Mouse (Mus musculus) spleen, adult 2 months (tissue): Measurements from ENCODE around the gene Abcc8. TPM values are rescaled to one million over a fixed set of nuclear protein-coding genes. Genes with fewer than 3 reads are reported as not detected.

ENCODE experiments used
- DNase-seq, 2 experiments: peaks; one replicate each; pipeline versions ENCODE4 v3.0.0 to v3.0.0-alpha.2; 2012 to 2021; ENCODE audit warnings: low spot score in 2 of 2, low read depth in 1 of 2
- H3K27ac ChIP-seq: fragments of 200-500 bp; 2 replicates; pipeline ENCODE4 v1.5.1; 2012; ENCODE audit warnings: low read length, inconsistent platforms; ENCODE audit not compliant: insufficient read depth
- H3K27me3 ChIP-seq: fragments of 200-500 bp; 2 replicates; pipeline ENCODE4 v1.6.1; 2012; ENCODE audit warnings: mild to moderate bottlenecking, moderate library complexity, low read length, inconsistent platforms; ENCODE audit not compliant: control insufficient read depth, insufficient read depth
- H3K36me3 ChIP-seq: fragments of 200-500 bp; 2 replicates; pipeline ENCODE4 v1.6.1; 2012; ENCODE audit warnings: mild to moderate bottlenecking, low read length, inconsistent platforms; ENCODE audit not compliant: control insufficient read depth, insufficient read depth
- H3K4me1 ChIP-seq: fragments of 200-500 bp; 2 replicates; pipeline ENCODE4 v1.6.1; 2011; ENCODE audit warnings: inconsistent platforms; ENCODE audit not compliant: control insufficient read depth, insufficient read depth, insufficient read length
- H3K4me3 ChIP-seq: fragments of 200-500 bp; 2 replicates; pipeline ENCODE4 v1.5.1; 2011; ENCODE audit warnings: mild to moderate bottlenecking, inconsistent platforms; ENCODE audit not compliant: insufficient read depth, insufficient read length; ENCODE audit errors: extremely low read depth
- CTCF ChIP-seq: fragments of 200-500 bp; IDR thresholded peaks from 2 replicates; pipeline ENCODE4 v1.5.1; 2011; ENCODE audit warnings: mild to moderate bottlenecking, inconsistent platforms; ENCODE audit not compliant: insufficient read depth, insufficient read length, insufficient replicate concordance; ENCODE audit errors: extremely low read depth
- POLR2A ChIP-seq: fragments of 200-500 bp; IDR thresholded peaks from 2 replicates; pipeline ENCODE4 v1.6.1; 2011; ENCODE audit warnings: low read depth, low read length, inconsistent platforms
- WGBS: fragments of 180-500 bp; shearing (Covaris S2); methylation state at CpG from one replicate; pipeline ENCODE4 v1.1.7; 2018; 5-methylcytosine and 5-hydroxymethylcytosine counted together
- polyA plus RNA-seq: library from polyadenylated mRNA; depleted of rRNA; stranded (reverse); fragments of >200 nt; gene quantifications from 2 replicates; pipeline ENCODE4 v1.2.3, GENCODE M21; 2012

Abcc8 gene
- polyA plus RNA-seq, 1 experiment = 0.08 TPM

- no peaks in the 10 kb centered on the region for H3K27me3 ChIP-seq
Observed at GRCm38 (mm10) chr7:46113435-46113834, 66.4 kb downstream of the Abcc8 start.

GRCm38 (mm10) chr7:46111938-46112337 is 67.9 kb downstream of the Abcc8 start:
- DNase-seq = no peak
- no peak overlapping the region for H3K4me3 ChIP-seq
- WGBS = 49% methylated on average over 6 of the region's 6 CpGs
- no peaks in the 10 kb centered on the region for H3K4me1 ChIP-seq
- no peak overlapping the region for H3K27ac ChIP-seq
- no peaks in the 10 kb centered on the region for H3K27me3 ChIP-seq
- TF ChIP-seq POLR2A (no peak), CTCF (no peak)
- H3K36me3 ChIP-seq = no peaks in the 10 kb centered on the region

More at GRCm38 (mm10) chr7:46113435-46113834, 66.4 kb downstream of the Abcc8 start:
- TF ChIP-seq CTCF = no peak
- TF ChIP-seq POLR2A = no peak
- no peaks in the 10 kb centered on the region for H3K36me3 ChIP-seq
- H3K27ac ChIP-seq = no peak overlapping the region
- 78% methylated on average over 3 of the region's 3 CpGs for WGBS
- no peak for DNase-seq
- no peaks in the 10 kb centered on the region for H3K4me1 ChIP-seq
- H3K4me3 ChIP-seq = no peak overlapping the region

DNA sequence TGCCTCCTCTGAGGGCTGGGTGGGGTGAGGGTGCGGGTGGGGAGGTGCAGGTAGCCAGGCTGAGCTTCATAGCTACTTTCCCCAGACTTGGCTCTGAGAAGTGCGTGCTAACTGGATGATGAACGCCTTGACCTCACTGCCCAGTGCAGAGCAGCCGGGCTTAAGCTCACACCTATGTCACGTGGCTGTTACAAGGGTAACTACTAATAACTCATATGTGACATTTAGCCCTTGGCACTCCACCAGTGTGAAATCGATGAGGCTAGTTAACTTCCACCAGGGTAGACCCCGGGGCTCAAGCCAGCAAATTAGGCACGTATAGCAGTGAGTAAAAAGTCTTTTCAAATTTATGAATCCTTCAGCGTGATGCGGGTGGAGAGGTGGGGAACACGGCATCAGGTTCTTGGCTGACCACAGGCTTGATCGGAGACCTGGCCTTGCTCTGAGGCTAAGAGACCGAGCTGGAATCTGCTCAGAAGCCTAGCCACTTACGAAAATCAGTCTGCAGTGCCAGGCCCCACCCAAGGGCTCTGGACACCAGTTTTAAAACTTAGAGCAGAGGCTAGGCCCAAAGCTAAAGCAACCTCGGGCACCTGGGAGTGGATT is 68.5 kb downstream of the Abcc8 start:
- TF ChIP-seq CTCF (no peak), POLR2A (no peak)
- no peaks in the 10 kb centered on the region for H3K4me1 ChIP-seq
- no peak overlapping the region for H3K4me3 ChIP-seq
- DNase-seq = no peak
- WGBS = 88% methylated on average over 15 of the region's 15 CpGs
- H3K27me3 ChIP-seq = no peaks in the 10 kb centered on the region
- no peaks in the 10 kb centered on the region for H3K36me3 ChIP-seq
- no peak overlapping the region for H3K27ac ChIP-seq

DNA sequence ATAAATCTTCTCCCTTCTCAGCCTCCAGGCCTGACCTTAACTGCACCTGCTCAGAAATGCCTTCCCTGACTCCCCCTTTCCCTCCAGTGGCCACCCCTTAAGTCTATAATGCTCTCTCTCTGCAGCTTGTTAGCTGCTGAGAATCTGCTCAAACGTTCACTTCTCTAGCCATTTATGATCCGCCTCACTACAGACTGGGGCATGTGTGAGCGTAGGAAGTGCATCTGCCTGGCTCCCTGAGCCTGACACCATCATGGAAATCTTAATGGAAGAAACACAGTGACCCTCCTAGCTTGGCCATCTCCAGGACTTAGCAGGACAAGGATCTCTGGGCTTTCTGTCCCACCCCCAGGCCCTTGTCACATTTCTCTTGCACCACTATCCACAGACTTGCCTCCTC is 69.8 kb downstream of the Abcc8 start:
- TF ChIP-seq POLR2A (no peak), CTCF (no peak)
- Histone ChIP-seq H3K36me3 (no peaks in the 10 kb centered on the region), H3K4me1 (no peaks in the 10 kb centered on the region), H3K27ac (no peak overlapping the region), H3K27me3 (no peaks in the 10 kb centered on the region), H3K4me3 (no peak overlapping the region)
- DNase-seq = no peak
- 85% methylated on average over 3 of the region's 3 CpGs for WGBS

- peaks cover 2% of the 10 kb centered on the region; the same call in 1 of the 2 replicates for H3K4me1 ChIP-seq
- H3K36me3 ChIP-seq = no peaks in the 10 kb centered on the region
- DNase-seq = no peak
- H3K27ac ChIP-seq = no peak overlapping the region
- TF ChIP-seq CTCF (no peak), POLR2A (no peak)
- WGBS = 90% methylated on average over 7 of the region's 7 CpGs
- peaks cover 2% of the 10 kb centered on the region for H3K27me3 ChIP-seq
- H3K4me3 ChIP-seq = no peak overlapping the region
Observed at GRCm38 (mm10) chr7:46105484-46105883, 74.3 kb downstream of the Abcc8 start.

GRCm38 (mm10) chr7:46104256-46104915 is 75.4 kb downstream of the Abcc8 start:
- Histone ChIP-seq H3K27ac (no peak overlapping the region), H3K4me3 (no peak overlapping the region), H3K27me3 (peaks cover 5% of the 10 kb centered on the region), H3K4me1 (peaks cover 4% of the 10 kb centered on the region; the same call in 1 of the 2 replicates), H3K36me3 (no peaks in the 10 kb centered on the region)
- DNase-seq = no peak
- 83% methylated on average over 27 of the region's 27 CpGs for WGBS
- TF ChIP-seq CTCF (no peak), POLR2A (no peak)

- Histone ChIP-seq H3K4me1 (peaks cover 4% of the 10 kb centered on the region; the same call in 1 of the 2 replicates), H3K36me3 (no peaks in the 10 kb centered on the region), H3K27ac (no peak overlapping the region), H3K4me3 (no peak overlapping the region), H3K27me3 (peaks cover 5% of the 10 kb centered on the region)
- TF ChIP-seq CTCF (no peak), POLR2A (no peak)
- WGBS = 91% methylated on average over 8 of the region's 8 CpGs
- no peak for DNase-seq
Observed at GRCm38 (mm10) chr7:46103771-46104170, 76.1 kb downstream of the Abcc8 start.
